In genomic region chr11:113296912-113297625, GRCm38 (mm10) we compare ENCODE assay signal across 10 mouse cellular contexts.
DNase-seq lines count a peak whose midpoint lies in the region; ATAC-seq and TF ChIP-seq lines count a peak whose summit lies in the region.
"Had no signal": no experiment of that assay in that cellular context is flagged by ENCODE, and none has a peak within 500 bp of the region (broad histone marks: within the 10 kb centered on the region; RNA-seq: fewer than 3 reads in every experiment).

No protein-coding gene starts in this region.

- H3K27me3 ChIP-seq in C2C12 (ENCODE audit: control insufficient read depth, insufficient read depth, insufficient read length) = no peaks in the 10 kb centered on the region
- H3K27me3 ChIP-seq in limb, embryonic 11.5 days (ENCODE audit: control insufficient read depth, insufficient read depth, low read length) = no peaks in the 10 kb centered on the region
- H3K27me3 ChIP-seq: forebrain, embryonic 12.5 days had no signal

- H3K9ac ChIP-seq in limb, embryonic 11.5 days (ENCODE audit: low read length) = no peak overlapping the region
- H3K9ac ChIP-seq: forebrain, embryonic 12.5 days had no signal

- H3K79me3 ChIP-seq in C2C12 (ENCODE audit: low read depth) = no peaks in the 10 kb centered on the region

- no peak for TF ChIP-seq CTCF in C2C12 (IDR thresholded peaks at IDR 0.05; ENCODE audit: control insufficient read depth, insufficient read depth, insufficient read length)

- 37% methylated on average over 22 of the region's 22 CpGs for WGBS in limb, embryonic 11.5 days

- no peak overlapping the region for H3K4me3 ChIP-seq in C2C12 (ENCODE audit: insufficient read depth, poor library complexity, severe bottlenecking)
- no peak overlapping the region for H3K4me3 ChIP-seq in limb, embryonic 11.5 days (ENCODE audit: low read depth, low read length)
- H3K4me3 ChIP-seq: forebrain, embryonic 12.5 days had no signal

- H3K27ac ChIP-seq in limb, embryonic 11.5 days (replicated peaks; ENCODE audit: low read depth, low read length) = no peak overlapping the region
- H3K27ac ChIP-seq: forebrain, embryonic 12.5 days had no signal

- no peak for ATAC-seq in limb, embryonic 11.5 days (ENCODE audit: insufficient number of reproducible peaks, low FRiP score, low TSS enrichment, low read depth)
- no peak for ATAC-seq in granulocyte monocyte progenitor cell, adult 5-6 weeks (replicated peaks; ENCODE audit: poor library complexity, severe bottlenecking)
- no peak for ATAC-seq in frontal cortex, adult (ENCODE audit: low TSS enrichment)
- ATAC-seq: inflammation-experienced regulatory T-cells, adult 6 months had no signal

- H3K79me2 ChIP-seq in C2C12 (ENCODE audit: control insufficient read depth, insufficient read depth) = no peaks in the 10 kb centered on the region

- DNase-seq in 3134 (ENCODE audit: extremely low read depth, insufficient read length, low spot score) (peak; percentile 70), adipocyte (ENCODE audit: low spot score) (no peak)
- DNase-seq in adrenal gland, postnatal 25 days = peak; percentile 26
- DNase-seq in limb, embryonic 11.5 days (ENCODE audit: low spot score) = peak; percentile 40
- no peak for DNase-seq in left cerebral cortex, postnatal 25 days (ENCODE audit: low spot score in 2 of 2)

- H3K4me1 ChIP-seq in limb, embryonic 11.5 days (ENCODE audit: control insufficient read depth, insufficient read depth, low read length) = peaks cover 12% of the 10 kb centered on the region

- H3K36me3 ChIP-seq in C2C12 (ENCODE audit: control insufficient read depth, insufficient read depth) = no peaks in the 10 kb centered on the region
- H3K36me3 ChIP-seq in limb, embryonic 11.5 days (ENCODE audit: control insufficient read depth, insufficient read depth, low read length) = no peaks in the 10 kb centered on the region
- H3K36me3 ChIP-seq: forebrain, embryonic 12.5 days had no signal

- H3K9me3 ChIP-seq in limb, embryonic 11.5 days (ENCODE audit: control insufficient read depth, low read length) = no peaks in the 10 kb centered on the region
- H3K9me3 ChIP-seq: forebrain, embryonic 12.5 days had no signal

- H3K4me2 ChIP-seq in limb, embryonic 11.5 days (ENCODE audit: low read depth, severe bottlenecking) = no peak overlapping the region
- H3K4me2 ChIP-seq: forebrain, embryonic 12.5 days had no signal

- intact Hi-C loops in left cerebral cortex, postnatal 25 days (cut with DNase I) = loop anchor here (2.0 kb wide), 3 partner anchors 122 to 334 kb away; partner anchors contain the start of gene Sstr2

- H3ac ChIP-seq in C2C12 (ENCODE audit: control insufficient read depth, insufficient read length, low read depth) = no peak overlapping the region

TF ChIP-seq in C2C12, 6 proteins besides CTCF, POLR2A, EP300 and RAD21:
- TF ChIP-seq MAX (IDR thresholded peaks at IDR 0.05) (no peak), MYOG (IDR thresholded peaks at IDR 0.05; ENCODE audit: control insufficient read depth, extremely low read depth, insufficient read length) (no peak), CEBPB (IDR thresholded peaks at IDR 0.05; ENCODE audit: low read depth) (peak; percentile 75), FOSL1 (IDR thresholded peaks at IDR 0.05; ENCODE audit: insufficient read depth, low read length, poor library complexity, severe bottlenecking) (peak; percentile 23), MYOD1 (IDR thresholded peaks at IDR 0.05; ENCODE audit: control insufficient read depth, insufficient read length, low read depth) (peak; percentile 14), USF1 (IDR thresholded peaks at IDR 0.05; ENCODE audit: low read depth) (no peak)

Comparison
In these comparisons a context has a peak if more than half of its experiments do, and no peak if none do; other contexts are left out.
1. DNase-seq: peak in 3134 (single experiment), adrenal gland, postnatal 25 days (single experiment) and limb, embryonic 11.5 days (single experiment); none in adipocyte (single experiment) and left cerebral cortex, postnatal 25 days (0 of 2).